Mouse (Mus musculus) stomach, embryonic 15.5 days (tissue): ENCODE results near the gene Atp1a2. TPM values are rescaled to one million over a fixed set of nuclear protein-coding genes. Genes with fewer than 3 reads are reported as not detected.

ENCODE experiments used
- ATAC-seq: fragments of 200-750 bp; cut with Nextera tagmentation; 2 replicates; pipeline ENCODE4 v1.8.0; 2017; ENCODE audit warnings: low read depth, moderate number of reproducible peaks, moderate TSS enrichment; ENCODE audit not compliant: insufficient read depth, low FRiP score
- H3K27ac ChIP-seq: fragments of 300-500 bp; sonication (generic); 2 replicates; pipeline ENCODE4 v1.5.1; 2015; ENCODE audit warnings: mild to moderate bottlenecking, inconsistent platforms
- H3K27me3 ChIP-seq: fragments of 300-500 bp; sonication (generic); replicated peaks from 2 replicates; pipeline ENCODE4 v1.6.1; 2015; ENCODE audit warnings: inconsistent platforms
- H3K36me3 ChIP-seq: fragments of 300-500 bp; sonication (generic); 2 replicates; pipeline ENCODE4 v1.6.1; 2015; ENCODE audit warnings: inconsistent platforms
- H3K4me1 ChIP-seq: fragments of 300-500 bp; sonication (generic); 2 replicates; pipeline ENCODE4 v1.6.1; 2015; ENCODE audit warnings: inconsistent platforms
- H3K4me2 ChIP-seq: fragments of 300-500 bp; sonication (generic); 2 replicates; pipeline ENCODE4 v1.6.1; 2015; ENCODE audit warnings: mild to moderate bottlenecking, inconsistent platforms
- H3K4me3 ChIP-seq: fragments of 300-500 bp; sonication (generic); replicated peaks from 2 replicates; pipeline ENCODE4 v1.5.1; 2015; ENCODE audit warnings: inconsistent platforms
- H3K9ac ChIP-seq: fragments of 300-500 bp; sonication (generic); 2 replicates; pipeline ENCODE4 v1.6.1; 2015; ENCODE audit warnings: inconsistent platforms
- H3K9me3 ChIP-seq: fragments of 300-500 bp; sonication (generic); 2 replicates; pipeline ENCODE4 v1.6.1; 2016; ENCODE audit warnings: inconsistent platforms
- WGBS: fragments of 180-500 bp; shearing (Covaris S2); methylation state at CpG from one replicate; pipeline ENCODE4 v1.1.7; 2015; 5-methylcytosine and 5-hydroxymethylcytosine counted together
- polyA plus RNA-seq: library from polyadenylated mRNA; unstranded; fragments of >200 nt; fragmentation: Nextera tagmentation; extraction: Ambion mirVana; gene quantifications from 2 replicates; pipeline ENCODE4 v1.2.1, GENCODE M21; 2015

The Atp1a2 gene
- 4.2 and 4.3 TPM in 2 replicates for polyA plus RNA-seq

GRCm38 (mm10) chr1:172297611-172298537 is at the start of gene Atp1a2:
TSS of gene Atp1a2 (minus strand) at chr1:172298064.
- WGBS: 9% methylated on average over 16 of the region's 16 CpGs
- Histone ChIP-seq H3K27me3 (no peaks in the 10 kb centered on the region), H3K4me1 (peaks cover 28% of the 10 kb centered on the region), H3K36me3 (no peaks in the 10 kb centered on the region), H3K4me3 (peak within 1 kb of the TSS; percentile 26), H3K27ac (peak within 1 kb of the TSS; percentile 71), H3K4me2 (peak within 1 kb of the TSS; percentile 51), H3K9me3 (no peaks in the 10 kb centered on the region), H3K9ac (no peak within 1 kb of the TSS)
- peak; percentile 28; the same call in 1 of the 2 replicates for ATAC-seq

- no peak overlapping the region for H3K4me2 ChIP-seq
- no peak overlapping the region for H3K27ac ChIP-seq
- H3K27me3 ChIP-seq: peaks cover 11% of the 10 kb centered on the region
- H3K9ac ChIP-seq: no peak overlapping the region
- no peak for ATAC-seq
- H3K4me1 ChIP-seq: peaks cover 17% of the 10 kb centered on the region; the same call in 1 of the 2 replicates
- no peak overlapping the region for H3K4me3 ChIP-seq
- no peaks in the 10 kb centered on the region for H3K36me3 ChIP-seq
- H3K9me3 ChIP-seq: no peaks in the 10 kb centered on the region
- WGBS: 83% methylated on average over 12 of the region's 12 CpGs
These were observed 49.5 kb upstream of the Atp1a2 start for GRCm38 (mm10) chr1:172347382-172347781.

- Histone ChIP-seq H3K27me3 (peaks cover 18% of the 10 kb centered on the region), H3K9me3 (no peaks in the 10 kb centered on the region), H3K4me3 (no peak overlapping the region), H3K9ac (no peak overlapping the region), H3K36me3 (no peaks in the 10 kb centered on the region), H3K27ac (no peak overlapping the region), H3K4me1 (peaks cover 17% of the 10 kb centered on the region; the same call in 1 of the 2 replicates), H3K4me2 (no peak overlapping the region)
- no peak for ATAC-seq
- 81% methylated on average over 10 of the region's 10 CpGs for WGBS
These were observed 48.8 kb upstream of the Atp1a2 start for GRCm38 (mm10) chr1:172346707-172347106.

- H3K9ac ChIP-seq: no peak overlapping the region
- 55% methylated on average over 7 of the region's 7 CpGs for WGBS
- H3K36me3 ChIP-seq: no peaks in the 10 kb centered on the region
- H3K4me2 ChIP-seq: no peak overlapping the region
- peaks cover 18% of the 10 kb centered on the region for H3K4me1 ChIP-seq
- no peak overlapping the region for H3K27ac ChIP-seq
- H3K4me3 ChIP-seq: no peak overlapping the region
- no peak for ATAC-seq
- H3K27me3 ChIP-seq: peaks cover 34% of the 10 kb centered on the region
- H3K9me3 ChIP-seq: no peaks in the 10 kb centered on the region
These were observed 47.0 kb upstream of the Atp1a2 start for GRCm38 (mm10) chr1:172344820-172345219.

- no peaks in the 10 kb centered on the region for H3K9me3 ChIP-seq
- H3K27me3 ChIP-seq: peaks cover 35% of the 10 kb centered on the region
- H3K9ac ChIP-seq: no peak overlapping the region
- no peak overlapping the region for H3K27ac ChIP-seq
- 48% methylated on average over 3 of the region's 3 CpGs for WGBS
- H3K4me3 ChIP-seq: no peak overlapping the region
- no peak overlapping the region for H3K4me2 ChIP-seq
- no peak for ATAC-seq
- peaks cover 16% of the 10 kb centered on the region for H3K4me1 ChIP-seq
- H3K36me3 ChIP-seq: no peaks in the 10 kb centered on the region
These were observed 46.0 kb upstream of the Atp1a2 start for GRCm38 (mm10) chr1:172343914-172344313.

GRCm38 (mm10) chr1:172342729-172343128 is 44.9 kb upstream of the Atp1a2 start:
- no peak for ATAC-seq
- H3K4me1 ChIP-seq: peaks cover 16% of the 10 kb centered on the region
- no peak overlapping the region for H3K27ac ChIP-seq
- peaks cover 38% of the 10 kb centered on the region for H3K27me3 ChIP-seq
- 94% methylated on average over 3 of the region's 3 CpGs for WGBS
- no peak overlapping the region for H3K4me2 ChIP-seq
- no peaks in the 10 kb centered on the region for H3K9me3 ChIP-seq
- no peak overlapping the region for H3K9ac ChIP-seq
- H3K4me3 ChIP-seq: no peak overlapping the region
- H3K36me3 ChIP-seq: no peaks in the 10 kb centered on the region

GRCm38 (mm10) chr1:172341386-172341785 is 43.5 kb upstream of the Atp1a2 start:
- H3K27ac ChIP-seq: no peak overlapping the region
- no peak overlapping the region for H3K9ac ChIP-seq
- H3K4me3 ChIP-seq: peak overlapping the region; percentile 43
- H3K9me3 ChIP-seq: no peaks in the 10 kb centered on the region
- no peaks in the 10 kb centered on the region for H3K36me3 ChIP-seq
- H3K27me3 ChIP-seq: peaks cover 40% of the 10 kb centered on the region
- ATAC-seq: no peak
- peak overlapping the region; percentile 82 for H3K4me2 ChIP-seq
- H3K4me1 ChIP-seq: peaks cover 16% of the 10 kb centered on the region
- 15% methylated on average over 10 of the region's 10 CpGs for WGBS

- ATAC-seq: peak; percentile 78
- WGBS: 2% methylated on average over 38 of the region's 38 CpGs
- Histone ChIP-seq H3K4me2 (peak within 1 kb of the TSS; percentile 82), H3K4me1 (peaks cover 16% of the 10 kb centered on the region), H3K4me3 (peak within 1 kb of the TSS; percentile 43), H3K27me3 (peaks cover 40% of the 10 kb centered on the region), H3K9me3 (no peaks in the 10 kb centered on the region), H3K9ac (no peak within 1 kb of the TSS), H3K27ac (no peak within 1 kb of the TSS), H3K36me3 (no peaks in the 10 kb centered on the region)
These were observed 43.0 kb upstream of the Atp1a2 start, which contains the start of gene Kcnj10 for GRCm38 (mm10) chr1:172340729-172341321. TSS of gene Kcnj10 (plus strand) at chr1:172341210.

GRCm38 (mm10) chr1:172337411-172338185 is 39.7 kb upstream of the Atp1a2 start:
- Histone ChIP-seq H3K36me3 (no peaks in the 10 kb centered on the region), H3K27me3 (peaks cover 34% of the 10 kb centered on the region), H3K4me1 (peaks cover 10% of the 10 kb centered on the region), H3K27ac (no peak overlapping the region), H3K9ac (no peak overlapping the region), H3K4me2 (no peak overlapping the region), H3K9me3 (no peaks in the 10 kb centered on the region), H3K4me3 (no peak overlapping the region)
- WGBS: 40% methylated on average over 2 of the region's 2 CpGs
- ATAC-seq: no peak

GRCm38 (mm10) chr1:172335804-172336203 is 37.9 kb upstream of the Atp1a2 start:
- no peaks in the 10 kb centered on the region for H3K9me3 ChIP-seq
- no peak overlapping the region for H3K9ac ChIP-seq
- 70% methylated on average over 15 of the region's 15 CpGs for WGBS

GRCm38 (mm10) chr1:172333512-172333911 is 35.6 kb upstream of the Atp1a2 start:
- no peak for ATAC-seq
- Histone ChIP-seq H3K4me3 (no peak overlapping the region), H3K9ac (no peak overlapping the region), H3K9me3 (no peaks in the 10 kb centered on the region), H3K4me2 (no peak overlapping the region), H3K27me3 (peaks cover 23% of the 10 kb centered on the region), H3K36me3 (no peaks in the 10 kb centered on the region), H3K27ac (no peak overlapping the region), H3K4me1 (no peaks in the 10 kb centered on the region)
- WGBS: 16% methylated on average over 3 of the region's 3 CpGs

More at GRCm38 (mm10) chr1:172335804-172336203, 37.9 kb upstream of the Atp1a2 start:
- Histone ChIP-seq H3K27ac (no peak overlapping the region), H3K4me3 (no peak overlapping the region), H3K4me1 (peaks cover 5% of the 10 kb centered on the region; the same call in 1 of the 2 replicates), H3K27me3 (peaks cover 16% of the 10 kb centered on the region), H3K36me3 (no peaks in the 10 kb centered on the region), H3K4me2 (no peak overlapping the region)
- no peak for ATAC-seq
